In genomic region chr15:25589916-25590315, GRCm38 (mm10) we compare ENCODE assay signal across 8 mouse cellular contexts. TPM values are rescaled to one million over a fixed set of nuclear protein-coding genes. Genes with fewer than 3 reads are reported as not detected.
DNase-seq lines count a peak whose midpoint lies in the region; ATAC-seq and TF ChIP-seq lines count a peak whose summit lies in the region.

No protein-coding gene starts in this region.

- ATAC-seq in liver, embryonic 15.5 days (ENCODE audit: insufficient read depth): no peak
- no peak for ATAC-seq in monocyte, adult 5-6 weeks (replicated peaks; ENCODE audit: insufficient number of reproducible peaks, low FRiP score, low TSS enrichment, poor library complexity, severe bottlenecking)

- 85% methylated on average over 5 of the region's 5 CpGs for WGBS in spleen, adult 2 months
- 64% methylated on average over 5 of the region's 5 CpGs for WGBS in liver, embryonic 15.5 days (ENCODE audit: insufficient replicate concordance)

- H3K9me3 ChIP-seq in liver, embryonic 15.5 days (replicated peaks): no peaks in the 10 kb centered on the region

- H3K27ac ChIP-seq in spleen, adult 2 months (ENCODE audit: insufficient read depth, low read length): peak overlapping the region; percentile 18; the same call in 1 of the 2 replicates
- H3K27ac ChIP-seq in liver, embryonic 15.5 days (replicated peaks): peak overlapping the region; percentile 57; the same call in 1 of the 2 replicates
- H3K27ac ChIP-seq in testis, adult 2 months (ENCODE audit: control insufficient read depth, insufficient read depth, low read depth, low read length): peak overlapping the region; percentile 31; the same call in 1 of the 2 replicates

- no peak overlapping the region for H3K4me3 ChIP-seq in spleen, adult 2 months (ENCODE audit: extremely low read depth, insufficient read depth, insufficient read length)
- H3K4me3 ChIP-seq in liver, embryonic 15.5 days (replicated peaks): no peak overlapping the region
- H3K4me3 ChIP-seq in testis, adult 2 months (ENCODE audit: control insufficient read depth, low read depth, low read length): no peak overlapping the region

- no peaks in the 10 kb centered on the region for H3K4me1 ChIP-seq in spleen, adult 2 months (ENCODE audit: control insufficient read depth, insufficient read depth, insufficient read length)
- H3K4me1 ChIP-seq in liver, embryonic 15.5 days (replicated peaks): no peaks in the 10 kb centered on the region
- H3K4me1 ChIP-seq in testis, adult 2 months (ENCODE audit: control insufficient read depth, insufficient read depth, low read length): no peaks in the 10 kb centered on the region; the same call in 1 of the 2 replicates

- TF ChIP-seq POLR2A in spleen, adult 2 months (IDR thresholded peaks at IDR 0.05; ENCODE audit: low read depth, low read length): no peak
- no peak; the same call in 1 of the 2 replicates for TF ChIP-seq POLR2A in testis, adult 2 months (IDR thresholded peaks at IDR 0.05; ENCODE audit: control insufficient read depth, low read depth, low read length)

- TF ChIP-seq CTCF in spleen, adult 2 months (IDR thresholded peaks at IDR 0.05; ENCODE audit: extremely low read depth, insufficient read depth, insufficient read length, insufficient replicate concordance): no peak
- TF ChIP-seq CTCF in testis, adult 2 months (IDR thresholded peaks at IDR 0.05; ENCODE audit: control insufficient read depth, insufficient read depth, insufficient replicate concordance, low read depth, low read length): no peak

- H3K4me2 ChIP-seq in liver, embryonic 15.5 days: no peak overlapping the region

- no peaks in the 10 kb centered on the region for H3K36me3 ChIP-seq in spleen, adult 2 months (ENCODE audit: control insufficient read depth, insufficient read depth, low read length)
- no peaks in the 10 kb centered on the region for H3K36me3 ChIP-seq in liver, embryonic 15.5 days (replicated peaks)
- no peaks in the 10 kb centered on the region for H3K36me3 ChIP-seq in testis, adult 2 months (ENCODE audit: control insufficient read depth, insufficient read depth, low read length)

- no peak overlapping the region for H3K9ac ChIP-seq in liver, embryonic 15.5 days

- DNase-seq in spleen, adult 2 months (ENCODE audit: low read depth in 1 of 2, low spot score in 2 of 2): no peak
- DNase-seq in spleen, postnatal 4 days (ENCODE audit: low spot score in 2 of 2): no peak
- peak; percentile 58 to 64 for DNase-seq in cerebellum, postnatal 36 days
- no peak for DNase-seq in right cerebral cortex, postnatal 25 days
- DNase-seq in layer of hippocampus, postnatal 14 days (ENCODE audit: low spot score in 2 of 2): no peak

- no peaks in the 10 kb centered on the region for H3K27me3 ChIP-seq in spleen, adult 2 months (ENCODE audit: control insufficient read depth, insufficient read depth, low read length)
- no peaks in the 10 kb centered on the region for H3K27me3 ChIP-seq in liver, embryonic 15.5 days
- H3K27me3 ChIP-seq in testis, adult 2 months (ENCODE audit: control insufficient read depth, insufficient read depth, low read length): no peaks in the 10 kb centered on the region

RNA-seq across cellular contexts. Expression of gene Myo10, which starts 32.4 kb away (rescaled TPM):
- 14.1 and 14.6 TPM in 2 replicates for polyA plus RNA-seq in spleen, adult 2 months (2012; rRNA removed)
- polyA plus RNA-seq in liver, embryonic 15.5 days (2015; fragmentation: Nextera tagmentation; extraction: Ambion mirVana): 3.9 TPM in 2 replicates
- 15.1 and 17.5 TPM in 2 replicates for polyA plus RNA-seq in testis, adult 2 months (2012; rRNA removed)
- 10 to 100 TPM; 49.5 to 57.6 TPM for total RNA-seq in layer of hippocampus, postnatal 14 days (2021)
- 0.38 to 1.3 TPM (median 1.2 TPM) in 3 replicates for total RNA-seq in monocyte, adult 5-6 weeks (2017)

Comparison
In these comparisons a context has a peak if more than half of its experiments do, and no peak if none do; other contexts are left out.
1. DNase-seq: peak in cerebellum, postnatal 36 days (2 of 2); none in spleen, adult 2 months (0 of 2), spleen, postnatal 4 days (0 of 2), right cerebral cortex, postnatal 25 days (single experiment) and layer of hippocampus, postnatal 14 days (0 of 2).
2. Peak in every context shown above with its lines, with median percentiles within 50 percentile points of each other: H3K27ac ChIP-seq.